Mouse (Mus musculus) c-Kit-negative CD71-positive TER-119-positive erythroid progenitor cells, embryonic 14.5 days (primary cell): ENCODE measurements around the gene Ttyh3.
"Not testable (repeated sequence)": the region's sequence is repeated elsewhere in the genome, so short reads cannot be mapped to it uniquely, and the experiment has no call there.

Source experiments
- DNase-seq: peaks from one replicate; pipeline ENCODE4 v3.0.0-alpha.2; 2013; ENCODE audit warnings: low read depth, low spot score

The Ttyh3 gene

DNA sequence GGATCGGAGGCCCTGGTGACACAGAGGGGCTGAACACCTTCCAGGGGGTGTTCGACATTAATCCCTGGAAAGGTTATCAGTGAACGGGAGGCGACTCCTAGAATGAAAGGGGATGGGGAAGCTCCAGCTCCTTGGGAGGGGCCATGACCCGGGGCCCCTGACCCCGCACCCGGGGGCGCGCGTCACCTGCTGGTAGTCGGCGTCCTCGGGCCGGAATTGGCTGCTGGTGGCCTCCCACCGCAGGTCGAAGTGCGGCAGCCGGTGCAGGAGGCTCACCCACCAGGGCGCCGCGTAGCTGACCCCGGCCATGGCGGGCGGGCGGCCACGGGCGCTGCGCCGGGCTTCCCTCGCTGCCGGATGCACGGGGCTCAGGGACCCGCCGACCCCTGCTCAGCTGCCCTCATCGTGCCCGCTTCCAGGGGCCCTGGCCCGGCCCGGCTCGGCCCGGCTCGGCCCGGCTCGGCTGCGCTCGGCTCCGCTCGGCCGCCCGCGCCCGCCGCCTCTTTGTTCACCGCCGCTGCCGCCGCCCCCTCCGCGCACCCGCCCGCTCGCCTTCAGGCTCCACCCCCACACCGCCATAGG, at the start of gene Ttyh3:
Gene Ttyh3 (minus strand): TSS at position 513 of the 582 bp plus-strand sequence.
- no peak for DNase-seq

- no peak for DNase-seq
Observed at GRCm38 (mm10) chr5:140695987-140696386, 47.2 kb upstream of the Ttyh3 start.

- DNase-seq = no peak
Observed at GRCm38 (mm10) chr5:140688434-140688833, 39.6 kb upstream of the Ttyh3 start.

DNA sequence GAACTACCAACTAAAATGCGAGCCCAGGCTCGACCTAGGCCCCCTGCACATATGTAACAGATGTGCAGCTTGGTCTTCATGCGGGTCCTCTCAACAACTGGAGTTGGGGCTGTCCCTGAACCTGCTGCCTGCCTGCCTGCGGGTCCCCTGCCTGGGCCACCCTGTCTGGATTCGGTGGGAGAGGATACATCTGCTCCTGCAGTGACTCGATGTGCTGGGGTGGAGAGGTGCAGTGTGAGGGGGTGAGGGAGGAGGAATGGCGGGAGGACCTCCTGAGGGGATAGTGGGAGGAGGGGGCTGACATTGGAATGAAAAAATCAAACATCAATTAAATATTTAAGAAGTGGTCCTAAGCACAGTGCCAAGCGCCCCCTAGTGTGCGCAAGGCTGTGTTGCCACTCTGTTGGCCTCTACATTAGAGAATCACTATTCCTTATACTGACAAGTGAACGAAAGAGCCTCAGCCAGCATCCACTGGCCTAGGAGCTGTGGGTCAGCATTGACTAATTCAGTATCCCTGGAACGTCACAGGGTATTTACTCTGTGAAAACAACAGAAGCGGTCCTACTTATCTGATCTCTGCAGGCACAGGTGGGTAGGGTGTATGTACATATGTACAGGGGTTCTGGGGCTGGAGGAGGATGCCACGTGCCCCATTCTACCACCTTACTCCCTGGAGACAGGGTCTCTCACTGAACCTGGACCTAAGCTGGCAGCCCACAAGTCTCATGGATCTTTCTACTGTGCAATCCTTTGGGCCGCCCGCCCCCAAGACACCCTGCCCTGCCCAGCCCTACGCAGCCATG, 35.7 kb upstream of the Ttyh3 start:
- no peak for DNase-seq

DNA sequence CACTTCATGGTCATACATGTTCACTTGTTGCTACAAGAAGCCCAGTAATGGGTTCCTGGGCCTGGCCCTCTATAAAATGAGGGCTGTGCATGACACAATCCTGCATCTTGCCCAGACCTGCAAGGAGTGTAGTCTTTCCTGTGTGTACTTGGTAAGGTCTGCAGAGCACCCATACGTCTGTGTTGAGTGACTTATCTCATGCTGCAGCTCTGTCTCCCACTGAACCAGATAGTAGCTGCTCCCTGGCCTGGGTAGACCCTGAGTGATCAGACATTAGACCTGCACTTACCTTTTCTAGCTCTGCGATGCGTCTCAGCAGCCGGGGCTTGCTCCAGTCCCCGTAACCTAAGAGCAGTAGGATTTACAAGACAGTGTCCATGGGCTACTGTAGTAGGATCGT, 33.3 kb upstream of the Ttyh3 start:
- no peak for DNase-seq

DNA sequence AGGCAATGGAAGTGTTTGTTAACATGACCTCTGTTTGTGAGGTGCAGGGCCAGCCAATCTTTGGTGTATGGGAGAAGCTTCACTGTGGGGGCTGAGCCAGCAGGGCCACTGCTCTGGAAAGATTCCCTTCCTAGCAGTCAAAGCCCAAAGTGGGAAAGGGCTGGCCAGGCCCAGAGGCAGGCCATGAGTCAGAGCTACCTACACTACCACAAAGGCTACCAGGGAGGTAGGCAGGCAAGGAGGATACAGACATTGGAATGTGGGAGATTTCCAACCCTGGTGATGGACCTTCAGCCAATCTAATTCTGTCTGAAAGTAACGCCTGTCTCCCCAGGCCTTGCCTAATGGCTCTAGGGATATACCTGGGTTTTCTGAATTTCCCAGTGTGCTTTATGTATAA, 32.1 kb upstream of the Ttyh3 start:
- no peak for DNase-seq

GRCm38 (mm10) chr5:140680051-140680450, 31.2 kb upstream of the Ttyh3 start:
- DNase-seq = no peak

- no peak for DNase-seq
Observed at GRCm38 (mm10) chr5:140677137-140677536, 28.3 kb upstream of the Ttyh3 start.

DNA sequence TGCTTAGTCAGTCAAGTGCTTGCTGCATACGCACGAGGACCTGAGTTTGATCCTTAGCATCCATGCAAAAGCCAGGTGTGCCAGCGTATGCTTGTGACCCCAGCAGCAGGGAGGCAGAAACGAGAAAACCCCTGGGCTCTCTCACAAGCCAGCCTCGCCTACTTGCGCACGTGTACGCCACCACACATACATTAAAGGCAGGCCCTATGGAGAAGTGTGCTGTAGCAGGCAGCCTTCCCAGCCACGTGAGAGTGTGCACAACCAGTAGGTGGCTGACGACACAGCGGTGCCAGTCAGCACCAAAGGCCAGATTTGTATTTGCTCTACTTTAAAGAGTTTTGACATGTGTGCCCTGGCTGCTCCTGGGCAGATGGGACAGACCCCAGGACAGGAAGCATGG, 26.8 kb upstream of the Ttyh3 start:
- no peak for DNase-seq

DNA sequence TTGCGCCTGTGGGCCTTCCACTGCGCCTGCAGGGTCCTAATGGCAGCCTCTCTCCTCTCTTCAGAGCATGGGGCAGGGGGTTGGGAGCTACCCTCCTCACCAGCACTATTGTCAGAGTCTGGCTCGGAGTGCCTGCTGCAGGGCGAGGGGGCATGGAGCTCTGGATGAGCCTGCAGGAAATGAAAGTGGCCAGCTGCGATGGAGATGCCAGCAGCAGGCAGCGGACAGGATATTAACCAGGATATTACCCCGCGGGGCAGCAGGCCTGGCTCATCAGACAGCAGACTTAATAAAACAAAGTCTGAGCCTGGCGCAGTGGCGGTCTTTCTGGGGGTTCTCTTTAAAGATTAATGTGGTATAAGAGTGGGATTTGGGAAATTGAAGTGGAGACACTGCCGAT, 26.2 kb upstream of the Ttyh3 start:
- DNase-seq = no peak

- DNase-seq = no peak
Observed at GRCm38 (mm10) chr5:140674036-140674435, 25.2 kb upstream of the Ttyh3 start.

GRCm38 (mm10) chr5:140672603-140673002, 23.8 kb upstream of the Ttyh3 start:
- not testable (repeated sequence) for DNase-seq

DNA sequence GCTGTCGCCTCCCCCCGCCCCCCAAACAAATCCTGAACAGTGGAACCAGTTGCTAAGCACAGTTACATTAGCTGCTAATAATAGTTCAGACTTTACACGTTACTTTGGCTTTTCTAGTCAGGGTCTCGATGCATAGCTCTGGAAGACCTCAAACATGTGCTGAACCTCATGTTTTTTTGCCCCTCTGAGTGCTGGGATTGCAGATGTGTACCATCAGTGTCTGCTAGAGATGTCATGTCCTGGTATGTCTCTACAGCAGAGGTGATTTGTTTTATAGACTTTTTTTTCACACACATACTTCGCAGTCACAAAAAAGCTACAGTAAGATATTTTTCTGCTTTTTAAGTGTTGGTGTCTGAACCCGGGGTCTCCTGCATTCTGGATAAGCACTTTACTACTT, 23.3 kb upstream of the Ttyh3 start:
- no peak for DNase-seq

- no peak for DNase-seq
Observed at GRCm38 (mm10) chr5:140663621-140664180, 14.9 kb upstream of the Ttyh3 start.

GRCm38 (mm10) chr5:140662741-140663592, 14.1 kb upstream of the Ttyh3 start:
- no peak for DNase-seq

- no peak for DNase-seq
Observed at GRCm38 (mm10) chr5:140661875-140662643, 13.2 kb upstream of the Ttyh3 start.

- no peak for DNase-seq
Observed at GRCm38 (mm10) chr5:140661427-140661826, 12.6 kb upstream of the Ttyh3 start.

DNA sequence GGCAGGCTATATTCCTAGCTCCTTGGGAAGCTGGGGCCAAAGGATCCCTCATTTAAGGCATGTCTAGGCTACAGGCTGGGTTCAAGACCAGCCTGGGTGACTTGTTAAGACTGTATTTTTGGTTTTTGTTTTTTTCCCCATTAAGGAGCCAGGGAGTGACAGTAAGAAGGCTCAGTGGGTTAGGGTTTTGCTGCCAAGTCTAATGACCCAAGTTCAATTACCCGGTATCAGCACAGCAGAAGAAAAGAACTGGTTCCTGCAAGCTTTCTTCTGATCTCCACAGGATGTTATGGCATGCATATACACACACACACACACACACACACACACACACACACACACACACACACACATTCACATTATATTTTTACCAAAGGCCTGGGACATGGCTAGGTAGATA, 11.6 kb upstream of the Ttyh3 start:
- DNase-seq = no peak

DNA sequence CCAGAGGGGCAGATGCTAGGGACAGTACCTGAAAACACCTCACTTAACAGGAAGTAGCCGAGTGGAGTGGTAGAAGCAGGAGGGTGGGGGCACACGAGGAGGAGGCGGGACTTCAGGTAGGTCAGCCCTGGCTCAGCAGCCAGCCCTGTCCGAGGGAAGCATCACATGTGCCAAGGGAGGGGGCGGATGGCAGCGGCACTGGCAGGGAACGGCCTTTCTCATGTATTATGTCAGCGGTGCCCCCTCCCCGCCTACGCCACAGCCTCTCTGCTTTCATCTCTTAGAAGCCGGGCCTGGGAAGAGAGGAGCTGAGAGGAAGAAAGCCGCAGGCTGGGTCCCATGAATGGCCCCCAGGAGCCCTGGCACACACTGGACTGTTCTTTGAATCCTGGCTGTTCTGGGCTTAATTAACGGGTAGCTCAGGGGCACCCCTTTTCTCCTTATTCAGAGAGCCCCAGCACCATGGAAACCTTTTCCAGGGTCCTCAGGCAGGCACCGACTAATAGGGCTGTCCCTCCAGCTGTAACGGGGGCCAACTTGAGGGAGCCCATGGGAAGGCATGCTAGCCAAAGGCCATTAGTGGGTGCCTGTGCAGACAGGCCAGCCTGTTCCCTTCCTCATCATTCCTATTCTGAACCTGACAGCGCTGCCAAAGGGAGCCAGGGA, 10.9 kb upstream of the Ttyh3 start:
- DNase-seq = no peak

DNA sequence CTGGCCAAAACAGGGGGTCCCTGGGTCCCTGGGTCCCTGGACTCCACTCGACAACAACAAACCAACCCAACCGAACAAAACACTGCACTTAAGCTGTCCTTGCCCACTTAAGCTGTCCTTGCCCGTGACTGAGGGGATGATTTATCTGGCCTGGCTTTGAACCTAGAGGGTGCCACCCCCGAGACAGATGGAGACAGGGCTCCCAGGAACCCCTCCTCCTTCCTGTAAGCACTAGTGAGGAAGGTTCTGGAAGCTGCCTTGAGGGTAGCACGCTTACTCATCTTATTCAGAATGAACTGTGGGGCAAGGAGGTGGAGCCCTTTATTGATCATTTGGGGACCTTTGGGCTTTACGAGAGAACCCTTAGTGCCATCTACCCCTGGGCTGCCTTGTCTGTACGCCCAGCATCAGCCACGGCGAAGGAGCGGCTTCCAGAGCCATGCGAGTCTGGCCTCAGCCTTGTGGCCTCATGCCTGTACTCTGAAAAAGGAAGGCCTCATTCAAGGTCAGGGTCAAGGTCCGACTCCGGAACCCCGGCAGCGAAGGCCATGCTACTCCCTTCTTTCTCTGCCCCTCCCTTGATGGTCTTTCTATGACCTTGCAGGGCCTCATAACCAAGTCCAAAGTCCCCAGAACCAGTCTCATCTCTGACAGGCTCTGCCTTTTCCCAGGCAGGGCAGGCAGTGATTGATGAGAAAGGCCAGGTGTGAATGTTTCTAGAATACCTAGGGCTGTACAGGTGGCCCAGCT, 5.4 kb upstream of the Ttyh3 start:
- DNase-seq = no peak
